Mouse (Mus musculus) spleen, adult 2 months (tissue): Measurements from ENCODE around the gene Rplp2. TPM values are rescaled to one million over a fixed set of nuclear protein-coding genes. Genes with fewer than 3 reads are reported as not detected.

Experiments used
- DNase-seq, 2 experiments: peaks; one replicate each; pipeline versions ENCODE4 v3.0.0 to v3.0.0-alpha.2; 2012 to 2021; ENCODE audit warnings: low spot score in 2 of 2, low read depth in 1 of 2
- H3K27ac ChIP-seq: fragments of 200-500 bp; 2 replicates; pipeline ENCODE4 v1.5.1; 2012; ENCODE audit warnings: low read length, inconsistent platforms; ENCODE audit not compliant: insufficient read depth
- H3K27me3 ChIP-seq: fragments of 200-500 bp; 2 replicates; pipeline ENCODE4 v1.6.1; 2012; ENCODE audit warnings: mild to moderate bottlenecking, moderate library complexity, low read length, inconsistent platforms; ENCODE audit not compliant: control insufficient read depth, insufficient read depth
- H3K36me3 ChIP-seq: fragments of 200-500 bp; 2 replicates; pipeline ENCODE4 v1.6.1; 2012; ENCODE audit warnings: mild to moderate bottlenecking, low read length, inconsistent platforms; ENCODE audit not compliant: control insufficient read depth, insufficient read depth
- H3K4me1 ChIP-seq: fragments of 200-500 bp; 2 replicates; pipeline ENCODE4 v1.6.1; 2011; ENCODE audit warnings: inconsistent platforms; ENCODE audit not compliant: control insufficient read depth, insufficient read depth, insufficient read length
- H3K4me3 ChIP-seq: fragments of 200-500 bp; 2 replicates; pipeline ENCODE4 v1.5.1; 2011; ENCODE audit warnings: mild to moderate bottlenecking, inconsistent platforms; ENCODE audit not compliant: insufficient read depth, insufficient read length; ENCODE audit errors: extremely low read depth
- CTCF ChIP-seq: fragments of 200-500 bp; IDR thresholded peaks from 2 replicates; pipeline ENCODE4 v1.5.1; 2011; ENCODE audit warnings: mild to moderate bottlenecking, inconsistent platforms; ENCODE audit not compliant: insufficient read depth, insufficient read length, insufficient replicate concordance; ENCODE audit errors: extremely low read depth
- POLR2A ChIP-seq: fragments of 200-500 bp; IDR thresholded peaks from 2 replicates; pipeline ENCODE4 v1.6.1; 2011; ENCODE audit warnings: low read depth, low read length, inconsistent platforms
- WGBS: fragments of 180-500 bp; shearing (Covaris S2); methylation state at CpG from one replicate; pipeline ENCODE4 v1.1.7; 2018; 5-methylcytosine and 5-hydroxymethylcytosine counted together
- polyA plus RNA-seq: library from polyadenylated mRNA; depleted of rRNA; stranded (reverse); fragments of >200 nt; gene quantifications from 2 replicates; pipeline ENCODE4 v1.2.3, GENCODE M21; 2012

Rplp2 gene
- polyA plus RNA-seq, 1 experiment, result 645 TPM

DNA sequence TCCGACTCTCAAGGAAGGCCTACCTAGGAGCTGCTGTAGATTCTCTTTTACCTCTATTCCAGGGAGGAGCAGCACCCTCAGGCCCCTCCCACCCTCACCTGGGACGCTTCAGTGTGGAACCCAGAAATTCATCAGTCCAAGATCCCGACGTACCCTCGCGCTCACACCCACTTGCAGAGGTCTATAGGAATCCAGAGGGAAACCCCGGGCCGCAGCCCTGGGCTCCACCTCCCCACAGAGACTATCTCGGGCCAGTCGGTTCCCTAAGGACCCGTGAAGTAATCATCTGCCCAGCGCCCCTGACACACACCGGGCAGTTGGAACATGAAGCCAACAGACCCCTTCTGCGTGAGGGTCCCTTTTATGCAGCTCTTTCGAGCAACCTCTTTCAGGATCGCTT, 33.8 kb upstream of the Rplp2 start:
- TF ChIP-seq CTCF (no peak), POLR2A (no peak)
- peaks cover 10% of the 10 kb centered on the region; the same call in 1 of the 2 replicates for H3K4me1 ChIP-seq
- no peaks in the 10 kb centered on the region for H3K27me3 ChIP-seq
- 6% methylated on average over 16 of the region's 16 CpGs for WGBS
- no peak for DNase-seq
- H3K4me3 ChIP-seq, result peak overlapping the region; percentile 86
- H3K27ac ChIP-seq, result peak overlapping the region; percentile 72
- peaks cover 4% of the 10 kb centered on the region for H3K36me3 ChIP-seq

DNA sequence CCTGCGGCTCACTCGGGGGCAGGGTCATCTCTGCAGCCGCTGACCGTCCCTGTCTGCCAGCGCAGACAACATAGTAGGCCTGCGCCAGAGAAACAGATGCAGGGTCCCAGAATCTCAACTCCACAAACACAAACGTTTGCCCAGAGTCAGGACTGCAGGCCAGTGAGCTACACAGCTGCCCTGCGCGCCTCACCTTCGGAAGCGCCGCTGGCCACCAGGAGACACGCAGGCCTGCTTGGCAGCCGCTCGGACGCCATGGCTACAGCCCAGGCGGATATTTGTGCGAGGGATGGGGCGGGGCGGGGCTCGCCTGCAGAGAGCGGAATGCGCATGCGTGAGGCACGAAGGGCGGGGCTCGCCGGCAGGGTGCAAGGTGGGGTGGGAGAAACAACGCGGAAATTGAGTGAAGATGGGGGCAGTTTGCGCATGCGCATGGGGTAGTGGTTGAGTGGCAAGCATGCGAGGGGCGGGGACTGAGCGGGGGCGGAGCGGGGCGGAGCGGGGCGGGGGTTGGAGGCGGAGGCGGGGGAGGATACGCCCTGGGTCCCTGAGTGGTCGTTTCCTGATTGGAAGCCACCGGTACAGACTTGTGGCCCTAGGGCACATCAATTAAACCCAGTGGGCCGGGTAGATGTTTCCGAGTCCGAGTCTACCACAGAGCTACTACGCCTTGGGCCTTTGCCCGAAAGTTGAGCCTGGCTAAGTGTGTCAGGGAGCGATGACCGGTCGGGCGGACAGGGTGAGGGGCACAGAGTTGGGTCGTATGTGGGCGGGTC, 33.2 kb upstream of the Rplp2 start, which contains the start of gene Gatd1:
Gene Gatd1, minus strand, starts transcription at position 328 of the 776 bp plus-strand sequence.
- peak within 1 kb of the TSS; percentile 85 for H3K27ac ChIP-seq
- peak within 1 kb of the TSS; percentile 90 for H3K4me3 ChIP-seq
- WGBS, result under 1% methylated on average over 50 of the region's 56 CpGs
- DNase-seq, result peak; percentile 97 to 100
- TF ChIP-seq POLR2A, result peak; percentile 63
- no peak for TF ChIP-seq CTCF
- no peaks in the 10 kb centered on the region for H3K27me3 ChIP-seq
- H3K36me3 ChIP-seq, result peaks cover 4% of the 10 kb centered on the region
- H3K4me1 ChIP-seq, result peaks cover 12% of the 10 kb centered on the region; the same call in 1 of the 2 replicates

DNA sequence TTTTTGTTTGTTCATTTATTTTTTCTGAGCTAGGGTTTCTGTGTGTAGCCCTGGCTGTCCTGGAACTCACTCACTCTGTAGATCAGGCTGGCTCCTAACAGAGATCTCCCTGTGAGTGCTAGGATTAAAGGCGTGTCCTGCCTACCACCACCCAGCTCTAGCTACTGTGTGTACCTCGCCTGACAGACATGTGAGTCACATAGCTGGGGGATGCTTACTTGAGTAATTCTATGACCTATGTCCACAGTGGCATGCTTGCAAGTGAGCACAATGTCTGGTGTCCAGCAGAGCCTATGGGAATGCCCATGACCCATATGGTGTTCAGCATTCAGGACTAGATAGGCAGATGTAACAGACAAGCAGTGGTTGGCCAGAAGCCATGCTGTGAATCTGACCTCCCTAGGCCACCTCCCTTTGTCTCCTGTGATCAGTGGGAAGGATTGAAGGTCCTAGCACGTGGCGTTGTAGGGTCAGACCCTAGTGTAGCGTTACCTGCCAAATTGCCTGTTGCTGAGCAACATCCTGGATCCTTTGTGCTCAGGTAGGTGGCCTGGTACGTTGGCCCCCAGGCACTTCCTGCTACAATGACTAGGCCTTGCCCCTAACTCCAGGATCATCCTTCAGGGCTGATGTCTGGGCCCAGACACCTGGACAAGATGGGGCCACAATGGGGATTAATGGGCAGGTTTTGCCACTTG, 30.9 kb upstream of the Rplp2 start:
- no peak for DNase-seq
- Histone ChIP-seq H3K27ac (no peak overlapping the region), H3K4me1 (peaks cover 12% of the 10 kb centered on the region; the same call in 1 of the 2 replicates), H3K4me3 (no peak overlapping the region), H3K36me3 (no peaks in the 10 kb centered on the region), H3K27me3 (no peaks in the 10 kb centered on the region)
- TF ChIP-seq POLR2A, result no peak
- 93% methylated on average over 6 of the region's 6 CpGs for WGBS

DNA sequence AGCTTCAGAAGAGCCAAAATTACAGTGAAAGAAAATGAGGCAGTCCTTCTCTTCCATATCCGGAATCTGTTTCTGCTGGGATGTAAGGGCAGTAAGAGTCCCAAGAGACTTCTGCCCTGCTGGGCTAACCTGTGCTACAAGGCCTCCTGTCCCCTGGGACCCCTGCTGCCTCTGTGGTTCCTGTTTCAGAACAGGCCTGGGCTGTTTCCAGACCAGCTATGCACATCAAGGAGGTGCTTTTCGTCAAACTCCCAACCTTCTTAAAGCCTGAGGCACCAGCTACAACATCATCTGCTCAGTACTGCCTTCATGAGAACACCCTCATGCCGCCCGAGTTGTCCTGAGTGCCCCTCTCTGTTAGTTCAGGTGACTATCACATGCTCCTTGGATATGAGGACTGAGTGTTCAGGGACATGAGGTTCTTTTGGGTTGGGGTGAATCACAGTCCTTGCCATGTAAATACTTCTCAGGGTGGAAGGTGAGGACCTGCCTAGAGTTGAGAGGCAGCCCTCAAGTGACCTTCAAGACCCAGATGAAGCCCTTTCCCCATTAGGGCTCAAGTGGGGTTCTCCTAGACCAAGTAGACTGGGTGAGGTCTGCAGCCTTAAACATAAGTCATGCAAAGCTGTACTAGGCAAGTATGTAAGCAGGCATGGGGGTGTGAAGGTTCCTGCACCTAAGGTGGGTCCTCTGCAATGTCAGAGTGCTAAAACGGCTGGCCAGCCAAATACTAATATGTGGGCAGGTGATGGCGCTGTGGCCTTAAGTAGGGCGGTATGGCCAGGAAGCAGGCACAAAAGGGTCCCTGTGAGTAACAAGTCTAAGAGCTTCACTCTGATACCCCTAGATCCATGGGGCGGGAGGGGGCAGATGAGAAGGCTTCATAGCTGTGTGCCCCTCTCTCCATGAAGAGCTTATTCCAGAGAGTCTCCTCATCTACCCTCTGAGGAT, 29.2 kb upstream of the Rplp2 start:
- no peak for TF ChIP-seq CTCF
- TF ChIP-seq POLR2A, result no peak
- no peak for DNase-seq
- no peaks in the 10 kb centered on the region for H3K27me3 ChIP-seq
- H3K36me3 ChIP-seq, result no peaks in the 10 kb centered on the region
- H3K4me3 ChIP-seq, result no peak overlapping the region
- no peak overlapping the region for H3K27ac ChIP-seq
- 78% methylated on average over 8 of the region's 8 CpGs for WGBS
- H3K4me1 ChIP-seq, result peaks cover 12% of the 10 kb centered on the region; the same call in 1 of the 2 replicates

DNA sequence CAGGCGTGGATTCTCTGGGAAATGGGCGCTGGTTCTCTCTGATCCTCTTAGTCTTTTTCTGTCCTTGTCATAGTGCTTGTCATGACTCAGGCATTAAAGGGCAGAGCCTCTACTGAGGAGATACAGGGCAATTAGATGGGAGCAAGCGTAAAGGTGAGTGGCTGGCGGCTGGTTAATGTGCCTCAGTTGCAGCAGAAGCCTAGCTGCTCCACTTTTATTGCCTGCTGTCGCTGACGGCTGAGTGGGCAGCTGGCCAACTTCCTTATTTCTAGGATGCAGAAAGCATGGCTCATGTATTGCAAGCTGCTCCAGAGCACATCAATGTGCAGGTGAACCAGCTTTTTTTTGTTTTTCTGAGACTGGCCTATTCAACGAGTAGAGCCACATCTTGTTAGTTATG, 28.2 kb upstream of the Rplp2 start:
- Histone ChIP-seq H3K27ac (no peak overlapping the region), H3K4me1 (peaks cover 8% of the 10 kb centered on the region; the same call in 1 of the 2 replicates), H3K27me3 (no peaks in the 10 kb centered on the region), H3K36me3 (no peaks in the 10 kb centered on the region), H3K4me3 (no peak overlapping the region)
- TF ChIP-seq CTCF (no peak), POLR2A (no peak)
- WGBS, result 44% methylated on average over 7 of the region's 7 CpGs
- DNase-seq, result no peak

DNA sequence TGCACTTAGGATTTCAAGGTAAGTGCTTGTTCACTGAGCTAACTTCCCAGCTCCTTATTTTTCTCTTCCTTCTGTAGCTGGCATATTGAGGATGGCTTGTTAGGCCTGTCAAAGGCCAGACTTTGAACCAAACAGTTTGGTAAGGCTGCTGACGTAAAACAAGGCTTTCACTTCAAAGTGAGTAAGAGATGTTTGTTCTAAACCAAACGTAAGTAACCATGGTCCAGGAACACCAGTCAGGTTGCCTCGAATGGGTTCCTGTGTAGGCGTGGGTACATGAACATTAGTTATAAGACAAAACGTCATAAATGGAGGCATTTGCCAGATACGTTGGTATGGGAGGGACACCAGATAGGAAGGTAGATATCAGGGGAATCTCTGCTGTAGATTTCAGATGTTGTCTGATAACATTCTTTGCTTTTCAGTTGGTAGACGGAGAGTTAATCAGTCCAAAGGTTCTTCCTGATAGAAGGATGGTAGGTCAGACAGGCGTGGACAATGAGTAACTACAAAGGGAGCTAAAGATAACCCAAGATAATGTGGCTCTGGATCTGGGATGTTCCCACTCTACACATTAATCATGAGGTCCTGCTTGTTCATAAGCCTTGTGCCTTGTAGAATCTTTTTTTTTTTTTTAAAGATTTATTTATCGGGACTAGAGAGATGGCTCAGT, 27.0 kb upstream of the Rplp2 start:
- H3K4me1 ChIP-seq, result peaks cover 3% of the 10 kb centered on the region; the same call in 1 of the 2 replicates
- TF ChIP-seq CTCF (no peak), POLR2A (no peak)
- no peak overlapping the region for H3K27ac ChIP-seq
- H3K27me3 ChIP-seq, result no peaks in the 10 kb centered on the region
- no peaks in the 10 kb centered on the region for H3K36me3 ChIP-seq
- 88% methylated on average over 9 of the region's 9 CpGs for WGBS
- no peak overlapping the region for H3K4me3 ChIP-seq
- DNase-seq, result no peak
